Mouse (Mus musculus) embryo, embryonic 9.5 days (tissue): Measurements from ENCODE around the gene Myo6.

ENCODE experiments used
- DNase-seq: peaks from one replicate; pipeline ENCODE4 v3.0.0-alpha.2; 2017; ENCODE audit errors: extremely low spot score

The Myo6 gene

GRCm38 (mm10) chr9:80164611-80165474 is at the start of gene Myo6:
TSS of gene Myo6 (plus strand) at chr9:80165031.
- peak; percentile 99 for DNase-seq

- no peak for DNase-seq
These were observed 18.7 kb upstream of the Myo6 start for GRCm38 (mm10) chr9:80145992-80146587.

GRCm38 (mm10) chr9:80149594-80149993 is 15.2 kb upstream of the Myo6 start:
- no peak for DNase-seq

- no peak for DNase-seq
These were observed 9.6 kb upstream of the Myo6 start for GRCm38 (mm10) chr9:80155277-80155676.

- DNase-seq, result no peak
These were observed 8.1 kb upstream of the Myo6 start for GRCm38 (mm10) chr9:80156780-80157179.

- DNase-seq, result no peak
These were observed 6.9 kb upstream of the Myo6 start for GRCm38 (mm10) chr9:80157840-80158465.

GRCm38 (mm10) chr9:80158937-80159336 is 5.9 kb upstream of the Myo6 start:
- no peak for DNase-seq

GRCm38 (mm10) chr9:80161451-80161850 is 3.4 kb upstream of the Myo6 start:
- DNase-seq, result no peak

- no peak for DNase-seq
These were observed 1.6 kb upstream of the Myo6 start for GRCm38 (mm10) chr9:80163126-80163723.

- no peak for DNase-seq
These were observed 640 bp upstream of the Myo6 start for GRCm38 (mm10) chr9:80164191-80164590.

GRCm38 (mm10) chr9:80165690-80166089 is 859 bp downstream of the Myo6 start:
- DNase-seq, result no peak

- DNase-seq, result no peak
These were observed 1.6 kb downstream of the Myo6 start for GRCm38 (mm10) chr9:80166425-80166824.

GRCm38 (mm10) chr9:80167089-80167488 is 2.3 kb downstream of the Myo6 start:
- no peak for DNase-seq

GRCm38 (mm10) chr9:80169551-80169950 is 4.7 kb downstream of the Myo6 start:
- DNase-seq, result no peak

- DNase-seq, result no peak
These were observed 6.4 kb downstream of the Myo6 start for GRCm38 (mm10) chr9:80171241-80171640.

- no peak for DNase-seq
These were observed 7.8 kb downstream of the Myo6 start for GRCm38 (mm10) chr9:80172396-80173222.

- no peak for DNase-seq
These were observed 8.8 kb downstream of the Myo6 start for GRCm38 (mm10) chr9:80173629-80174028.

- DNase-seq, result no peak
These were observed 12.1 kb downstream of the Myo6 start for GRCm38 (mm10) chr9:80176696-80177478.

- no peak for DNase-seq
These were observed 13.8 kb downstream of the Myo6 start for GRCm38 (mm10) chr9:80178670-80179069.

- DNase-seq, result no peak
These were observed 14.9 kb downstream of the Myo6 start for GRCm38 (mm10) chr9:80179688-80180087.

GRCm38 (mm10) chr9:80180771-80181170 is 15.9 kb downstream of the Myo6 start:
- DNase-seq, result no peak
